Mouse (Mus musculus): ENCODE measurements at regions not wholly inside any gene's neighbourhood (a gene's known extent, or its start where the extent isn't known, plus 50 kb on each side); places are given as distances from the start of the nearest gene placed in this dataset.

DNA sequence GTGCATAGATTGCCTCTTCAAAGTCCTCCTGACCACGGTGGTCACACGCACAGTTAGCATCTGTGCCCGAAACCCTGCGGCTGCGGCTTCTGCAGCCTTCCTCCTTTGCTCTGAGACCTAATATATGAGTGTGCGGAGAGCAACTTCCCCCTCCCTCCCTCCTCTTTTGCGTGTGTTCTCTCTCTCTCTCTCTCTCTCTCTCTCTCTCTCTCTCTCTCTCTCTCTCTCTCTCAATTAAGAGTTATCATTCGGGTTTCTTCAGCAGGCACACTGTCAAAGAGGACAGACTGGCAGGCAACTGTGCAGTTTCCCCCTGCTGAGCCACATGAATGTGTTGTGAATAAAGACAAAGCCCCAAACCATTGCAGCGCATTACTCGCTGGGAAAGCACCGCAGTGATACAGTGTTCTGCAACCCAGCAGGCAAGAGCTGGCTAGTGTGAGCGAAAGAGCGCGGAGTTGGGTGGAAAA, 900.8 kb downstream of the Mat2b start:
- H3K4me1 ChIP-seq: no peaks in the 10 kb centered on the region
- peak overlapping the region; percentile 74 for H3K4me2 ChIP-seq
- 4% methylated on average over 14 of the region's 14 CpGs for WGBS
- H3K9me3 ChIP-seq: no peaks in the 10 kb centered on the region
- ATAC-seq (ENCODE audit: extremely low read depth, insufficient number of reproducible peaks, low FRiP score, low TSS enrichment): no peak
- H3K27me3 ChIP-seq (replicated peaks): no peaks in the 10 kb centered on the region
- no peak overlapping the region for H3K27ac ChIP-seq (replicated peaks)
- no peaks in the 10 kb centered on the region for H3K36me3 ChIP-seq
- peak overlapping the region; percentile 50 for H3K4me3 ChIP-seq
- peak overlapping the region; percentile 70 for H3K9ac ChIP-seq

DNA sequence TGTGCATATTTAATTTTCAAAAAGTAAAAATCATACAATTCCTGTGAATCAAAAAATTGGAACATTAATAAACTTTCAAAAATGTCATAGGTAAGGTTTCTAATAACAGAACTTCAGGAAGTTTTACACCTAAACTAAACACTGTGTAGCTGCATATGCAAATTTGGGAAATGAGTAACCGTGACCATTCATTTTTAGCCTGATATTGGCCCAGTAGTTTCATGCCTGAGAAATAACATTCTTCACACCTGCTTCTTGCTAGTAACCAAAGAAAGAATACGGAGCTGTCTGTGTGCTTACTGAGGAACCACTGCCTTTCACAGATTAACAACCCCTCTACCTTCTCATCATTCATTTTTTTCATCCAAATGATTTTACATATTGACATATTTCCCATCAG, 902.9 kb downstream of the Mat2b start:
- H3K4me1 ChIP-seq: no peaks in the 10 kb centered on the region
- 64% methylated on average over 2 of the region's 2 CpGs for WGBS
- no peak overlapping the region for H3K4me2 ChIP-seq
- H3K36me3 ChIP-seq: no peaks in the 10 kb centered on the region
- H3K4me3 ChIP-seq: no peak overlapping the region
- no peak overlapping the region for H3K27ac ChIP-seq (replicated peaks)
- H3K9ac ChIP-seq: no peak overlapping the region
- no peaks in the 10 kb centered on the region for H3K27me3 ChIP-seq (replicated peaks)
- no peaks in the 10 kb centered on the region for H3K9me3 ChIP-seq
- ATAC-seq (ENCODE audit: extremely low read depth, insufficient number of reproducible peaks, low FRiP score, low TSS enrichment): no peak

Measured in heart, embryonic 13.5 days (tissue).